ENCODE assay signal across 8 mouse cellular contexts in genomic region chrX:142200295-142200694, GRCm38 (mm10). TPM values are rescaled to one million over a fixed set of nuclear protein-coding genes. Genes with fewer than 3 reads are reported as not detected.
A peak's percentile ranks its signal among the peaks of the same experiment; 100 is the strongest.
DNase-seq lines count a peak whose midpoint lies in the region; ATAC-seq and TF ChIP-seq lines count a peak whose summit lies in the region.

No protein-coding gene starts in this region.

- no peaks in the 10 kb centered on the region for H3K4me1 ChIP-seq in kidney, embryonic 16.5 days (ENCODE audit: insufficient read depth, low read length)
- no peaks in the 10 kb centered on the region for H3K4me1 ChIP-seq in MEL (ENCODE audit: control insufficient read depth in 1 of 2, insufficient read depth in 2 of 2, low read length in 2 of 2)

- 21% methylated on average over 3 of the region's 3 CpGs for WGBS in kidney, embryonic 16.5 days

- TF ChIP-seq CTCF in MEL (IDR thresholded peaks at IDR 0.05 in 2 of 3, conservative IDR thresholded peaks at IDR 0.05 in 1 of 3; ENCODE audit: control insufficient read depth in 1 of 3, insufficient read depth in 1 of 3, low read depth in 2 of 3, low read length in 3 of 3, poor library complexity in 1 of 3, severe bottlenecking in 1 of 3) = peak; percentile 23 to 100 (median 92); a peak in 4 of 6 replicates

- H3K9me3 ChIP-seq in kidney, embryonic 16.5 days (ENCODE audit: low read length) = no peaks in the 10 kb centered on the region
- H3K9me3 ChIP-seq in MEL (replicated peaks; ENCODE audit: insufficient read depth, low read length) = no peaks in the 10 kb centered on the region

- H3K27ac ChIP-seq in kidney, embryonic 16.5 days (ENCODE audit: low read length) = no peak overlapping the region
- H3K27ac ChIP-seq in MEL (ENCODE audit: control insufficient read depth, low read depth, low read length) = no peak overlapping the region

- TF ChIP-seq RAD21 in MEL (IDR thresholded peaks at IDR 0.05; ENCODE audit: low read depth, low read length) = peak; percentile 98

- peak; percentile 76 for DNase-seq in kidney, adult 9 months
- DNase-seq in MEL (ENCODE audit: low read depth, low spot score) = peak; percentile 72
- peak; percentile 19 to 51 for DNase-seq in cerebellum, adult 18-20 months
- peak; percentile 14 to 18 for DNase-seq in heart, postnatal 36 days
- peak; percentile 62 to 69 for DNase-seq in left cerebral cortex, postnatal 25 days (ENCODE audit: low spot score in 2 of 2)
- DNase-seq in retina, postnatal 1 day = peak; percentile 65
- no peak for DNase-seq in ovary, postnatal 10 days (ENCODE audit: low spot score)

- no peak overlapping the region for H3K4me2 ChIP-seq in kidney, embryonic 16.5 days (replicated peaks; ENCODE audit: low read depth, low read length)

- H3K36me3 ChIP-seq in kidney, embryonic 16.5 days (ENCODE audit: insufficient read depth, low read length) = no peaks in the 10 kb centered on the region
- H3K36me3 ChIP-seq in MEL (ENCODE audit: control insufficient read depth in 1 of 2, insufficient read depth in 2 of 2, low read length in 2 of 2) = no peaks in the 10 kb centered on the region

- peaks cover 6% of the 10 kb centered on the region; the same call in 1 of the 2 replicates for H3K27me3 ChIP-seq in kidney, embryonic 16.5 days (ENCODE audit: insufficient read depth, low read length)
- H3K27me3 ChIP-seq in MEL (ENCODE audit: control insufficient read depth in 1 of 2, insufficient read depth in 2 of 2, low read length in 2 of 2) = peaks cover 0 to 4% of the 10 kb centered on the region in 2 experiments; a peak in 3 of 4 replicates

- no peak for ATAC-seq in kidney, embryonic 16.5 days (ENCODE audit: low FRiP score, low TSS enrichment)

- TF ChIP-seq EP300 in MEL (IDR thresholded peaks at IDR 0.05; ENCODE audit: low read depth in 1 of 2, low read length in 2 of 2) = no peak

- no peaks in the 10 kb centered on the region for H3K79me2 ChIP-seq in MEL (ENCODE audit: control insufficient read depth, insufficient read depth, low read length, poor library complexity)

- H3K4me3 ChIP-seq in kidney, embryonic 16.5 days (ENCODE audit: low read length) = no peak overlapping the region
- no peak overlapping the region for H3K4me3 ChIP-seq in MEL (ENCODE audit: control insufficient read depth in 1 of 2, insufficient read depth in 1 of 2, low read depth in 2 of 2, low read length in 2 of 2)

- intact Hi-C loops in heart, postnatal 36 days (cut with DNase I) = loop anchor here (1.0 kb wide), 1 partner anchor 114 kb away; no protein-coding TSS in a partner anchor
- intact Hi-C loops in left cerebral cortex, postnatal 25 days (cut with DNase I) = loop anchor here (1.0 kb wide), 1 partner anchor 114 kb away; no protein-coding TSS in a partner anchor

- no peak overlapping the region for H3K9ac ChIP-seq in kidney, embryonic 16.5 days (replicated peaks; ENCODE audit: low read length)
- H3K9ac ChIP-seq in MEL (ENCODE audit: control insufficient read depth, low read depth, low read length, poor library complexity, severe bottlenecking) = no peak overlapping the region

- TF ChIP-seq POLR2A in MEL (IDR thresholded peaks at IDR 0.05; ENCODE audit: control insufficient read depth in 1 of 2, insufficient read depth in 1 of 2, low read depth in 1 of 2, low read length in 2 of 2, poor library complexity in 1 of 2) = no peak

TF ChIP-seq in MEL, 35 proteins besides CTCF, POLR2A, EP300 and RAD21:
- TF ChIP-seq CHD2 (IDR thresholded peaks at IDR 0.05; ENCODE audit: low read length) (no peak), GABPA (IDR thresholded peaks at IDR 0.05; ENCODE audit: low read depth, low read length) (no peak), SMC3 (IDR thresholded peaks at IDR 0.05; ENCODE audit: low read depth, low read length) (peak; percentile 95), NELFE (IDR thresholded peaks at IDR 0.05; ENCODE audit: low read depth, low read length) (no peak), NRF1 (IDR thresholded peaks at IDR 0.05; ENCODE audit: insufficient read depth, low read depth, low read length, poor library complexity, severe bottlenecking) (no peak), MAX (IDR thresholded peaks at IDR 0.05; ENCODE audit: low read length) (no peak), SIN3A (IDR thresholded peaks at IDR 0.05; ENCODE audit: low read length) (peak; percentile 57; the same call in 1 of the 2 replicates), POLR2AphosphoS2 (IDR thresholded peaks at IDR 0.05; ENCODE audit: low read length) (no peak), TAL1 (IDR thresholded peaks at IDR 0.05; ENCODE audit: low read length) (no peak), TBP (IDR thresholded peaks at IDR 0.05; ENCODE audit: low read depth, low read length) (0 out of 2 replicates have a peak, but pooled peaks have one; percentile 13), MYC (IDR thresholded peaks at IDR 0.05; ENCODE audit: low read depth, low read length) (0 out of 2 replicates have a peak, but pooled peaks have one; percentile 48), GATA1 (IDR thresholded peaks at IDR 0.05; ENCODE audit: low read depth, low read length) (no peak), BHLHE40 (IDR thresholded peaks at IDR 0.05; ENCODE audit: borderline replicate concordance, low read depth, low read length) (0 out of 2 replicates have a peak, but pooled peaks have one; percentile 13), KAT2A (conservative IDR thresholded peaks at IDR 0.05; ENCODE audit: low read depth, low read length) (no peak), ZC3H11A (IDR thresholded peaks at IDR 0.05; ENCODE audit: low read depth, low read length) (peak; percentile 87), HCFC1 (IDR thresholded peaks at IDR 0.05; ENCODE audit: low read depth, low read length) (no peak), MYB (IDR thresholded peaks at IDR 0.05; ENCODE audit: low read depth, low read length) (no peak), USF1 (IDR thresholded peaks at IDR 0.05; ENCODE audit: low read depth, low read length) (no peak), MXI1 (IDR thresholded peaks at IDR 0.05; ENCODE audit: low read depth, low read length) (no peak), E2F4 (IDR thresholded peaks at IDR 0.05; ENCODE audit: borderline replicate concordance, low read depth, low read length) (no peak), ZNF384 (IDR thresholded peaks at IDR 0.05; ENCODE audit: low read depth, low read length) (no peak)

RNA-seq across cellular contexts. Expression of gene Gucy2f, which starts 3.6 kb away (rescaled TPM):
- polyA plus RNA-seq in kidney, embryonic 16.5 days (2015; fragmentation: Nextera tagmentation; extraction: Ambion mirVana) = not detected in 2 replicates
- 0.03 TPM in 1 of 2 replicates, not detected in the other for total RNA-seq in MEL (2012; rRNA removed)
- polyA plus RNA-seq in MEL (2012; ENCODE audit: insufficient read depth in 1 of 2, insufficient read length in 2 of 2, low read depth in 1 of 2, low replicate concordance in 2 of 2, missing spikeins in 1 of 2) = not detected
- total RNA-seq in heart, postnatal 36 days (2021) = not detected
- total RNA-seq in left cerebral cortex, postnatal 25 days (2021) = under 1 TPM; 0.32 to 0.57 TPM

RNA-seq across cellular contexts. Expression of gene Nxt2, which starts 26.3 kb away (rescaled TPM):
- polyA plus RNA-seq in kidney, embryonic 16.5 days (2015; fragmentation: Nextera tagmentation; extraction: Ambion mirVana) = 24.4 and 26.7 TPM in 2 replicates
- total RNA-seq in MEL (2012; rRNA removed) = 2.4 and 2.6 TPM in 2 replicates
- polyA plus RNA-seq in MEL (2012; ENCODE audit: insufficient read depth in 1 of 2, insufficient read length in 2 of 2, low read depth in 1 of 2, low replicate concordance in 2 of 2, missing spikeins in 1 of 2) = 1 to 10 TPM in 1 of 2 experiments, not detected in 1; 6.4 TPM
- 1 to 10 TPM; 6.7 to 7.3 TPM for total RNA-seq in heart, postnatal 36 days (2021)
- total RNA-seq in left cerebral cortex, postnatal 25 days (2021) = 10 to 100 TPM; 28.9 to 32.3 TPM
